Mouse (Mus musculus): ENCODE data around the gene Ubqln4. TPM values are rescaled to one million over a fixed set of nuclear protein-coding genes. Genes with fewer than 3 reads are reported as not detected.
A peak's percentile ranks its signal among the peaks of the same experiment; 100 is the strongest.

Gene Ubqln4
- polyA plus RNA-seq, 1 experiment from 2014 or later, result 46.3 TPM

DNA sequence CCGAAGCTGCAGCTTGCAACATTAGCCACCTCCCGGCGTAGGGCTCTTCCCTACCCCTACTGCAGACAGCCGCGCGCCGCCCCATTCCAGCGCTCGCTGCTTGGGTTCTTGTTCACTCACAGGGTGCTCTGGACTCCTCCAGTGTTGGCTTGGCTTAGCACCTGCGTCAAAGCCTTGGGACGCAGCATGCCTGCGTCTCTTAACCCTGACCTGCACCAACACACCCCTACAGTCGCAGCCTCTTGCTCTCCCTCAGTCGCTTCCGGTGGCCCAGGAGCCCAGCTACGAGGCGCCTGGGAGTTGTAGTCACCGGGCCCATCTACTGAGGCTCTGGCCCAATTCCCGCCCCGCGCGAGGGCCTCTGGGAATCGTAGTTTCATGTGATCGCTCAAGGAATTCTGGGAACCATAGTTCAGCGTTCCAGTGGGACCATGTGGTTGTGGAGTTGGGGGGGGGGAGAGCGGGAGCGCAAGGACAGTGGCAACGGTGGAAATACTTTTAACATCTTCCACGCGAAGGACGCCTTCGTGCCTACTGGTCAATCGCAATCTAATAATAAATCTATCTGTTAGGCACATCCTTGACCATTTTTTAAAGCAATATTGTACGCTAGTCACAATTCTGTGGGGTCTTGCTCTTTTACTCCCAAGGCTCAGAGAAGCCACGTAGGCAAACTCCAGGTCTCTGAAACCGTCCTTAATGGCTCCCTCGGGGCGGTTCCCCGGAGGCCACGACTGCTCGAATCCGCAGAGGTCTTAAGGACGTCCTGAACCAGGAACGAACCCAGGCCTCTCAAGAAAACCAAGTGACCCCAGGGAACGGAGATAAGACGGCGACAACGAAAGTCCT, 658 bp upstream of the Ubqln4 start, which contains the start of gene Lamtor2:
Gene Lamtor2 (minus strand): TSS at position 399 of the 849 bp plus-strand sequence.
- Histone ChIP-seq H3K27me3 (replicated peaks; ENCODE audit: control insufficient read depth, insufficient read depth, low read length) (no peaks in the 10 kb centered on the region), H3K9ac (ENCODE audit: low read depth, low read length) (peak within 1 kb of the TSS; percentile 88), H3K9me3 (ENCODE audit: control insufficient read depth, low read length) (no peaks in the 10 kb centered on the region), H3K4me1 (ENCODE audit: control insufficient read depth, insufficient read depth, low read length) (peaks cover 13% of the 10 kb centered on the region), H3K4me2 (ENCODE audit: low read depth, low read length) (peak within 1 kb of the TSS; percentile 86), H3K27ac (replicated peaks; ENCODE audit: low read depth, low read length) (peak within 1 kb of the TSS; percentile 97), H3K36me3 (ENCODE audit: control insufficient read depth, insufficient read depth, low read length) (peaks cover 25% of the 10 kb centered on the region), H3K4me3 (ENCODE audit: low read depth, low read length) (peak within 1 kb of the TSS; percentile 89)
- DNase-seq (ENCODE audit: low spot score) (peak; percentile 99), ATAC-seq (ENCODE audit: low read depth) (peak; percentile 92)
- WGBS, result under 1% methylated on average over 48 of the region's 48 CpGs

DNA sequence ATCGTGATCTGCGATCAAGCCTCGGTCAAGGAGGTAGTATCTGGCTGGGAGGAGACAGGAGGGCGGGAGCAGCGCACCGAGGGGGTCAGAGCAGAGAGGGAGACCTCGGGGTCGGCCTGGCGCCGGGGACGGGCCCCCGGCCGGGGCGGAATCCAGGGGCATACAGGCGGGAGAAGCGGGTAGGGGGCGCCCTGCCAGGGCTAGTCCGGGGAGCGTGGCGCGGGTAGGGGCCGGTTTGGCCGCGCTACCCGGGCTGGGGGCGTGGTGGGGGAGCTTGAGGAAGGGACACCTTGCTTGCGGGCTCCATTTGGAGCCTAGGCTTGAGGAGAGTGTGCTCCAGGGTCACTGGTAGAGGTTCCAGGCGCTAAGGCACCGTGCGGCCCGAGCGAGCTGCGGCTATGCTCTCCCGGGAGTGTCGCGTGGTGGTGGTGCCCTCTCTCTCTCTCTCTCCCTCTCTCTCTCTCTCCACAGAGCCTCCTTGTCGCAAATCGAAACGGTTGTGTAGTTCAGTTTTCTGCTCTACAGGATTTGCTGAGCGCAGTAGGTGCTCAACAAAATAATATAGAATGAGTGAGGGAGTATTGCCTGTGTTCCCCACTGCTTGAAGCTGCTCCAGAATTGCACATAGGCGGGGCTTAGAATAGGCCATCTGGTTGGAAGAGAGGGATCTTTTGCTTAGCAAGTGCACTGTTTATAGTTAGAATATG, 475 bp downstream of the Ubqln4 start:
- DNase-seq (ENCODE audit: low spot score) (peak; percentile 78), ATAC-seq (ENCODE audit: low read depth) (peak; percentile 35)
- WGBS, result under 1% methylated on average over 24 of the region's 41 CpGs
- H3K4me2 ChIP-seq (ENCODE audit: low read depth, low read length), result peak overlapping the region; percentile 86
- H3K4me1 ChIP-seq (ENCODE audit: control insufficient read depth, insufficient read depth, low read length), result peaks cover 13% of the 10 kb centered on the region
- H3K27me3 ChIP-seq (replicated peaks; ENCODE audit: control insufficient read depth, insufficient read depth, low read length), result no peaks in the 10 kb centered on the region
- peak overlapping the region; percentile 88 for H3K9ac ChIP-seq (ENCODE audit: low read depth, low read length)
- H3K27ac ChIP-seq (replicated peaks; ENCODE audit: low read depth, low read length), result peak overlapping the region; percentile 97
- peak overlapping the region; percentile 89 for H3K4me3 ChIP-seq (ENCODE audit: low read depth, low read length)
- no peaks in the 10 kb centered on the region for H3K9me3 ChIP-seq (ENCODE audit: control insufficient read depth, low read length)
- H3K36me3 ChIP-seq (ENCODE audit: control insufficient read depth, insufficient read depth, low read length), result peaks cover 36% of the 10 kb centered on the region

DNA sequence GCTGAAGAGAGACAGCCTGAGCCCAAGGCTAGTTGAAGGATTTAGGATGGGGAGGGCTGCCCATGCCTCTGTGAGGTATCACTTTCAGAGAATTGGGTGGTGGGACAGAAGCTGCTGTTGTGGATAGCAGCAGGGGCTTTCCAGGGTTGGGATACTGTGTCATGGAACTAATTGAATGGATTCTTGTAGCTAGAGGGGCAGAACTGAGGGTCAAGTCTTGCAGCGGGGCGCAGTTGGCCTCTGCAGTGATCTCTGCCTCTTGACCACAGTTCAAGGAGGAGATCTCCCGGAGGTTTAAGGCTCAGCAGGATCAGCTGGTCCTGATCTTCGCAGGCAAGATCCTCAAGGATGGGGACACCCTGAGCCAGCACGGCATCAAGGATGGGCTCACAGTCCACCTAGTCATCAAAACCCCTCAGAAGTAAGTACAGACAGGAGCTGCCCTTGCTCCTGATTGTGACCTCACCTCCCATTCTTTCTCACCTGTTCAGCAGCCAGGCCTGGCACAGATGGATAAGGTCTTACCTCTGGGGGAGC, 1.6 kb downstream of the Ubqln4 start:
- H3K27me3 ChIP-seq (replicated peaks; ENCODE audit: control insufficient read depth, insufficient read depth, low read length), result no peaks in the 10 kb centered on the region
- 77% methylated on average over 2 of the region's 5 CpGs for WGBS
- no peak overlapping the region for H3K4me3 ChIP-seq (ENCODE audit: low read depth, low read length)
- H3K36me3 ChIP-seq (ENCODE audit: control insufficient read depth, insufficient read depth, low read length), result peaks cover 47% of the 10 kb centered on the region
- H3K4me2 ChIP-seq (ENCODE audit: low read depth, low read length), result peak overlapping the region; percentile 86; the same call in 1 of the 2 replicates
- DNase-seq (ENCODE audit: low spot score), result no peak
- no peak overlapping the region for H3K27ac ChIP-seq (replicated peaks; ENCODE audit: low read depth, low read length)
- H3K9ac ChIP-seq (ENCODE audit: low read depth, low read length), result 0 out of 2 replicates have a peak overlapping the region, but pooled peaks have one; percentile 26
- H3K4me1 ChIP-seq (ENCODE audit: control insufficient read depth, insufficient read depth, low read length), result peaks cover 13% of the 10 kb centered on the region
- no peak for ATAC-seq (ENCODE audit: low read depth)
- no peaks in the 10 kb centered on the region for H3K9me3 ChIP-seq (ENCODE audit: control insufficient read depth, low read length)

DNA sequence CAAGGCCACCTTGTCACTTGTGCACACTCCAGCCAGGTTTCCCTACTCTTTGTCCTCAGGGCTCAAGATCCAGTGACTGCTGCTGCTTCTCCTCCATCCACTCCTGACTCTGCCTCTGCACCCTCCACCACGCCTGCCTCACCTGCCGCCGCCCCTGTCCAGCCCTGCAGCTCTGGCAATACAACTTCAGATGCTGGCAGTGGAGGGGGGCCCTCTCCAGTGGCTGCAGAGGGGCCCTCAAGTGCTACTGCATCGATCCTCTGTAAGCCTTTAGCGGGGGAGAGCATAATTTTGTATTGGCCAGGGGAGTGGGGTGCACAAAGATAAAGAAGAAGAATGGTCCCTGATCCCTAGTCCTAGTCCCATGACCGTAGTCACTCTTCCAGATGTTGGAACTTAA, 2.2 kb downstream of the Ubqln4 start:
- DNase-seq (ENCODE audit: low spot score), result no peak
- Histone ChIP-seq H3K4me1 (ENCODE audit: control insufficient read depth, insufficient read depth, low read length) (peaks cover 13% of the 10 kb centered on the region), H3K9ac (ENCODE audit: low read depth, low read length) (no peak overlapping the region; the same call in 1 of the 2 replicates), H3K4me2 (ENCODE audit: low read depth, low read length) (no peak overlapping the region), H3K9me3 (ENCODE audit: control insufficient read depth, low read length) (no peaks in the 10 kb centered on the region), H3K27me3 (replicated peaks; ENCODE audit: control insufficient read depth, insufficient read depth, low read length) (no peaks in the 10 kb centered on the region), H3K4me3 (ENCODE audit: low read depth, low read length) (no peak overlapping the region), H3K27ac (replicated peaks; ENCODE audit: low read depth, low read length) (no peak overlapping the region), H3K36me3 (ENCODE audit: control insufficient read depth, insufficient read depth, low read length) (peaks cover 53% of the 10 kb centered on the region)
- ATAC-seq (ENCODE audit: low read depth), result no peak
- 95% methylated on average over 6 of the region's 6 CpGs for WGBS

GRCm38 (mm10) chr3:88556616-88557015, 3.1 kb downstream of the Ubqln4 start:
- Histone ChIP-seq H3K27me3 (replicated peaks; ENCODE audit: control insufficient read depth, insufficient read depth, low read length) (no peaks in the 10 kb centered on the region), H3K36me3 (ENCODE audit: control insufficient read depth, insufficient read depth, low read length) (peaks cover 62% of the 10 kb centered on the region), H3K9me3 (ENCODE audit: control insufficient read depth, low read length) (no peaks in the 10 kb centered on the region), H3K4me2 (ENCODE audit: low read depth, low read length) (no peak overlapping the region), H3K4me1 (ENCODE audit: control insufficient read depth, insufficient read depth, low read length) (peaks cover 11% of the 10 kb centered on the region), H3K27ac (replicated peaks; ENCODE audit: low read depth, low read length) (no peak overlapping the region), H3K4me3 (ENCODE audit: low read depth, low read length) (no peak overlapping the region), H3K9ac (ENCODE audit: low read depth, low read length) (no peak overlapping the region)
- DNase-seq (ENCODE audit: low spot score) (no peak), ATAC-seq (ENCODE audit: low read depth) (no peak)
- WGBS, result 89% methylated on average over 8 of the region's 8 CpGs

DNA sequence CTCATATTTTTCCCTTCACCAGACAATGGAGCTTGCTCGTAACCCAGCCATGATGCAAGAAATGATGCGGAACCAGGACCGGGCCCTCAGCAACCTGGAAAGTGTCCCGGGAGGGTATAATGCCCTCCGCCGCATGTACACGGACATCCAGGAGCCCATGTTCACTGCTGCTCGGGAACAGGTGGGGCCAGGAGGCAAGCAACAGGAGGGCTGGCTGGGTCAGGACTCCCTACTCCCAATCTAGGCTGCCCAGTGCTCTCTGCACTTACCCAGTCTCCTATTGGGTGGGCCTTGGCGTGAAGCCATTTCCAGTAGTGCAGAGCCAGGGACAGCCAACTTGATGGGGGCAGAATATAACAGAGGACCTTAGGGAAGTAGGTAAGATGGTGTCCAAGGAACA, 6.0 kb downstream of the Ubqln4 start:
- Histone ChIP-seq H3K36me3 (ENCODE audit: control insufficient read depth, insufficient read depth, low read length) (peaks cover 91% of the 10 kb centered on the region), H3K4me1 (ENCODE audit: control insufficient read depth, insufficient read depth, low read length) (peaks cover 1% of the 10 kb centered on the region; the same call in 1 of the 2 replicates), H3K9me3 (ENCODE audit: control insufficient read depth, low read length) (no peaks in the 10 kb centered on the region), H3K27me3 (replicated peaks; ENCODE audit: control insufficient read depth, insufficient read depth, low read length) (no peaks in the 10 kb centered on the region), H3K27ac (replicated peaks; ENCODE audit: low read depth, low read length) (no peak overlapping the region), H3K4me3 (ENCODE audit: low read depth, low read length) (no peak overlapping the region), H3K4me2 (ENCODE audit: low read depth, low read length) (no peak overlapping the region), H3K9ac (ENCODE audit: low read depth, low read length) (no peak overlapping the region)
- 94% methylated on average over 9 of the region's 9 CpGs for WGBS
- ATAC-seq (ENCODE audit: low read depth), result no peak
- no peak for DNase-seq (ENCODE audit: low spot score)

GRCm38 (mm10) chr3:88561989-88562388, 8.4 kb downstream of the Ubqln4 start:
- DNase-seq (ENCODE audit: low spot score) (no peak), ATAC-seq (ENCODE audit: low read depth) (0 out of 2 replicates have a peak, but pooled peaks have one; percentile 35)
- H3K36me3 ChIP-seq (ENCODE audit: control insufficient read depth, insufficient read depth, low read length), result peaks cover 99% of the 10 kb centered on the region
- no peak overlapping the region for H3K9ac ChIP-seq (ENCODE audit: low read depth, low read length)
- no peak overlapping the region for H3K27ac ChIP-seq (replicated peaks; ENCODE audit: low read depth, low read length)
- WGBS, result 68% methylated on average over 4 of the region's 4 CpGs
- H3K4me2 ChIP-seq (ENCODE audit: low read depth, low read length), result no peak overlapping the region
- no peak overlapping the region for H3K4me3 ChIP-seq (ENCODE audit: low read depth, low read length)
- H3K27me3 ChIP-seq (replicated peaks; ENCODE audit: control insufficient read depth, insufficient read depth, low read length), result no peaks in the 10 kb centered on the region
- H3K9me3 ChIP-seq (ENCODE audit: control insufficient read depth, low read length), result no peaks in the 10 kb centered on the region
- H3K4me1 ChIP-seq (ENCODE audit: control insufficient read depth, insufficient read depth, low read length), result no peaks in the 10 kb centered on the region

GRCm38 (mm10) chr3:88563442-88563841, 9.9 kb downstream of the Ubqln4 start:
- DNase-seq (ENCODE audit: low spot score), result no peak
- Histone ChIP-seq H3K36me3 (ENCODE audit: control insufficient read depth, insufficient read depth, low read length) (peaks cover 98% of the 10 kb centered on the region), H3K4me1 (ENCODE audit: control insufficient read depth, insufficient read depth, low read length) (no peaks in the 10 kb centered on the region), H3K27ac (replicated peaks; ENCODE audit: low read depth, low read length) (no peak overlapping the region), H3K9ac (ENCODE audit: low read depth, low read length) (no peak overlapping the region), H3K9me3 (ENCODE audit: control insufficient read depth, low read length) (no peaks in the 10 kb centered on the region), H3K4me2 (ENCODE audit: low read depth, low read length) (no peak overlapping the region), H3K27me3 (replicated peaks; ENCODE audit: control insufficient read depth, insufficient read depth, low read length) (no peaks in the 10 kb centered on the region), H3K4me3 (ENCODE audit: low read depth, low read length) (no peak overlapping the region)
- WGBS, result 72% methylated on average over 4 of the region's 4 CpGs
- ATAC-seq (ENCODE audit: low read depth), result no peak
